Mouse (Mus musculus) heart, embryonic 14.5 days (tissue): ENCODE results near the gene Yars. TPM values are rescaled to one million over a fixed set of nuclear protein-coding genes. Genes with fewer than 3 reads are reported as not detected.

Source experiments
- ATAC-seq: fragments of 200-750 bp; cut with Nextera tagmentation; 2 replicates; pipeline ENCODE4 v1.8.0; 2017; ENCODE audit warnings: low read depth, moderate TSS enrichment; ENCODE audit not compliant: insufficient number of reproducible peaks, insufficient read depth, low FRiP score
- H3K27ac ChIP-seq, 2 experiments: fragments of 200-500 bp in 1 of 2; fragments of 300-500 bp in 1 of 2; sonication (generic) in 1 of 2; replicated peaks in 1 of 2; 2 replicates each; pipeline ENCODE4 v1.5.1; 2012 to 2014; ENCODE audit warnings: low read depth in 2 of 2, low read length in 2 of 2, control low read depth in 1 of 2, mild to moderate bottlenecking in 1 of 2, mixed read lengths in 1 of 2; ENCODE audit not compliant: control insufficient read depth in 1 of 2, insufficient read depth in 1 of 2
- H3K27me3 ChIP-seq: fragments of 300-500 bp; sonication (generic); 2 replicates; pipeline ENCODE4 v1.6.1; 2014; ENCODE audit warnings: mild to moderate bottlenecking, low read length, control low read depth; ENCODE audit not compliant: control insufficient read depth, insufficient read depth
- H3K36me3 ChIP-seq: fragments of 300-500 bp; sonication (generic); 2 replicates; pipeline ENCODE4 v1.6.1; 2014; ENCODE audit warnings: mild to moderate bottlenecking, control low read depth, low read length, mixed read lengths; ENCODE audit not compliant: control insufficient read depth, insufficient read depth
- H3K4me1 ChIP-seq, 2 experiments: fragments of 200-500 bp in 1 of 2; fragments of 300-500 bp in 1 of 2; sonication (generic) in 1 of 2; 2 replicates each; pipeline ENCODE4 v1.6.1; 2012 to 2014; ENCODE audit warnings: low read length in 2 of 2, control low read depth in 1 of 2, mixed read lengths in 1 of 2; ENCODE audit not compliant: control insufficient read depth in 2 of 2, insufficient read depth in 2 of 2
- H3K4me2 ChIP-seq: fragments of 300-500 bp; sonication (generic); 2 replicates; pipeline ENCODE4 v1.6.1; 2014; ENCODE audit warnings: mild to moderate bottlenecking, low read length
- H3K4me3 ChIP-seq, 2 experiments: fragments of 200-500 bp in 1 of 2; fragments of 300-500 bp in 1 of 2; sonication (generic) in 1 of 2; 2 replicates each; pipeline ENCODE4 v1.5.1; 2012 to 2014; ENCODE audit warnings: low read length in 2 of 2, mild to moderate bottlenecking in 2 of 2, control low read depth in 1 of 2, low read depth in 1 of 2, moderate library complexity in 1 of 2; ENCODE audit not compliant: control insufficient read depth in 1 of 2, insufficient read depth in 1 of 2
- H3K9ac ChIP-seq: fragments of 300-500 bp; sonication (generic); 2 replicates; pipeline ENCODE4 v1.6.1; 2014; ENCODE audit warnings: mild to moderate bottlenecking, low read length
- H3K9me3 ChIP-seq: fragments of 300-500 bp; sonication (generic); 2 replicates; pipeline ENCODE4 v1.6.1; 2016; ENCODE audit warnings: low read length, control low read depth; ENCODE audit not compliant: control insufficient read depth
- WGBS: fragments of 180-500 bp; shearing (Covaris S2); extraction: QIAGEN DNeasy Blood & Tissue Kit; methylation state at CpG from one replicate; pipeline ENCODE4 v1.1.7; 2014; 5-methylcytosine and 5-hydroxymethylcytosine counted together
- polyA plus RNA-seq: library from polyadenylated mRNA; unstranded; fragments of >200 nt; fragmentation: Nextera tagmentation; extraction: Ambion mirVana; gene quantifications from 2 replicates; pipeline ENCODE4 v1.2.1, GENCODE M21; 2014

Gene Yars
- polyA plus RNA-seq, 1 experiment from 2014 or later, result 46.3 TPM

GRCm38 (mm10) chr4:129232561-129233360, 43.2 kb downstream of the Yars start:
- Histone ChIP-seq H3K4me1 (peaks cover 12 to 13% of the 10 kb centered on the region in 2 experiments), H3K27me3 (peaks cover 75% of the 10 kb centered on the region), H3K27ac (no peak overlapping the region), H3K36me3 (no peaks in the 10 kb centered on the region), H3K4me2 (no peak overlapping the region), H3K9me3 (no peaks in the 10 kb centered on the region), H3K9ac (no peak overlapping the region), H3K4me3 (no peak overlapping the region)
- WGBS, result 74% methylated on average over 9 of the region's 9 CpGs
- ATAC-seq, result no peak

- no peak overlapping the region for H3K4me2 ChIP-seq
- 9% methylated on average over 7 of the region's 7 CpGs for WGBS
- H3K27me3 ChIP-seq, result peaks cover 70% of the 10 kb centered on the region
- H3K9ac ChIP-seq, result no peak overlapping the region
- no peak overlapping the region for H3K4me3 ChIP-seq
- H3K9me3 ChIP-seq, result no peaks in the 10 kb centered on the region
- peaks cover 14 to 29% of the 10 kb centered on the region in 2 experiments for H3K4me1 ChIP-seq
- ATAC-seq, result no peak
- no peaks in the 10 kb centered on the region for H3K36me3 ChIP-seq
- no peak overlapping the region for H3K27ac ChIP-seq
Measured at GRCm38 (mm10) chr4:129234488-129234887, 44.9 kb downstream of the Yars start.

- no peak overlapping the region for H3K4me2 ChIP-seq
- H3K4me1 ChIP-seq, result peaks cover 14 to 30% of the 10 kb centered on the region in 2 experiments
- peaks cover 70% of the 10 kb centered on the region for H3K27me3 ChIP-seq
- no peaks in the 10 kb centered on the region for H3K36me3 ChIP-seq
- no peaks in the 10 kb centered on the region for H3K9me3 ChIP-seq
- ATAC-seq, result no peak
- H3K4me3 ChIP-seq, result no peak overlapping the region
- no peak overlapping the region for H3K9ac ChIP-seq
- H3K27ac ChIP-seq, result no peak overlapping the region
- 36% methylated on average over 3 of the region's 3 CpGs for WGBS
Measured at GRCm38 (mm10) chr4:129235147-129235546, 45.6 kb downstream of the Yars start.

- Histone ChIP-seq H3K27me3 (peaks cover 71% of the 10 kb centered on the region), H3K4me3 (no peak overlapping the region), H3K9me3 (no peaks in the 10 kb centered on the region), H3K4me1 (peaks cover 14 to 30% of the 10 kb centered on the region in 2 experiments), H3K9ac (no peak overlapping the region), H3K27ac (no peak overlapping the region), H3K36me3 (no peaks in the 10 kb centered on the region), H3K4me2 (no peak overlapping the region)
- ATAC-seq, result no peak
- 87% methylated on average over 8 of the region's 8 CpGs for WGBS
Measured at GRCm38 (mm10) chr4:129236236-129236813, 46.8 kb downstream of the Yars start.

GRCm38 (mm10) chr4:129237843-129238441, 48.4 kb downstream of the Yars start:
- peaks cover 70% of the 10 kb centered on the region for H3K27me3 ChIP-seq
- 9% methylated on average over 21 of the region's 21 CpGs for WGBS
- H3K4me2 ChIP-seq, result peak overlapping the region; percentile 99
- H3K27ac ChIP-seq, result no peak overlapping the region
- peaks cover 14 to 36% of the 10 kb centered on the region in 2 experiments for H3K4me1 ChIP-seq
- H3K36me3 ChIP-seq, result no peaks in the 10 kb centered on the region
- H3K9me3 ChIP-seq, result no peaks in the 10 kb centered on the region
- no peak for ATAC-seq
- no peak overlapping the region for H3K9ac ChIP-seq
- H3K4me3 ChIP-seq, result peak overlapping the region; percentile 59 to 66

- Histone ChIP-seq H3K36me3 (no peaks in the 10 kb centered on the region), H3K27me3 (peaks cover 66% of the 10 kb centered on the region), H3K9ac (peak overlapping the region; percentile 70), H3K9me3 (no peaks in the 10 kb centered on the region), H3K4me1 (peaks cover 14 to 36% of the 10 kb centered on the region in 2 experiments), H3K4me2 (peak overlapping the region; percentile 99), H3K4me3 (peak overlapping the region; percentile 59 to 66), H3K27ac (no peak overlapping the region)
- ATAC-seq, result no peak
- WGBS, result 1% methylated on average over 23 of the region's 23 CpGs
Measured at GRCm38 (mm10) chr4:129238579-129239016, 49.0 kb downstream of the Yars start.

- WGBS, result under 1% methylated on average over 26 of the region's 29 CpGs
- H3K27me3 ChIP-seq, result peaks cover 69% of the 10 kb centered on the region
- ATAC-seq, result peak; percentile 70
Measured at GRCm38 (mm10) chr4:129239075-129239474, 49.5 kb downstream of the Yars start.

More at GRCm38 (mm10) chr4:129239075-129239474, 49.5 kb downstream of the Yars start:
- H3K36me3 ChIP-seq, result no peaks in the 10 kb centered on the region
- peak overlapping the region; percentile 70 for H3K9ac ChIP-seq
- H3K4me3 ChIP-seq, result peak overlapping the region; percentile 59 to 66
- no peaks in the 10 kb centered on the region for H3K9me3 ChIP-seq
- H3K4me1 ChIP-seq, result peaks cover 14 to 36% of the 10 kb centered on the region in 2 experiments
- H3K4me2 ChIP-seq, result peak overlapping the region; percentile 99
- H3K27ac ChIP-seq, result no peak overlapping the region
